Mouse (Mus musculus): ENCODE data around the gene Soga1.

GRCm38 (mm10) chr2:157046956-157047355 lies 32.1 kb downstream of the Soga1 start:
- no peak for TF ChIP-seq CTCF (IDR thresholded peaks at IDR 0.05; ENCODE audit: low read depth)
- TF ChIP-seq EP300 (IDR thresholded peaks at IDR 0.05; ENCODE audit: low read depth), result no peak

Measured in liver, embryonic 14.5 days (tissue).